Mouse (Mus musculus): ENCODE measurements at regions not wholly inside any gene's neighbourhood (a gene's known extent, or its start where the extent isn't known, plus 50 kb on each side); places are given as distances from the start of the nearest gene placed in this dataset.

DNA sequence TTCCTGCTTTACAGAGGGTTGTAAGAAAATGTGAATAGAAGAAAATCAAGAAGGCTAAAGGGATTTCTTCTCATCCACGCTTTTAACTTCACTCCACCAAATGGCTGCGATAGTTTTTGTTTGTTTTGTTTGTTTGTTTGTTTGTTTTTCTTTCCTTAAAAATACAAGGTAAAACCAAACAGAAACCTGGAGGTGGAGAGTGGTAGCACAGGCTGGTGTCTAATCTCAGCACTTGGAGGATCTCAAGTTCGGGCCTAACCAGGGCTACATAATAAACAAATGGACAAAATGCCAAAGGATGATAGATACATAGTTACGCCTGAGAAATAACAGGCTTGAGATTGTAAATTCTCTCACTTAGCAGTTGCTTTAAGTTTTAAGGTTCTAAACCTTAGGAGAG lies 50.8 kb upstream of the Mboat1 start:
- Histone ChIP-seq H3K36me3 (ENCODE audit: control insufficient read depth, insufficient read depth, low read length) (no peaks in the 10 kb centered on the region), H3K4me1 (replicated peaks; ENCODE audit: control insufficient read depth, insufficient read depth, low read length) (no peaks in the 10 kb centered on the region), H3K4me3 (ENCODE audit: low read depth, low read length) (no peak overlapping the region), H3K27me3 (ENCODE audit: control insufficient read depth, insufficient read depth, low read length) (no peaks in the 10 kb centered on the region), H3K4me2 (ENCODE audit: low read depth, low read length, severe bottlenecking) (no peak overlapping the region), H3K9ac (ENCODE audit: low read length) (peak overlapping the region; percentile 24; the same call in 1 of the 2 replicates), H3K27ac (ENCODE audit: low read depth, low read length) (no peak overlapping the region), H3K9me3 (ENCODE audit: control insufficient read depth, low read length) (no peaks in the 10 kb centered on the region)
- 70% methylated on average over 4 of the region's 4 CpGs for WGBS
- ATAC-seq (replicated peaks; ENCODE audit: low FRiP score) (no peak), DNase-seq (ENCODE audit: low spot score) (no peak)

- H3K9ac ChIP-seq (ENCODE audit: low read length), result peak overlapping the region; percentile 24; the same call in 1 of the 2 replicates
- no peak overlapping the region for H3K4me3 ChIP-seq (ENCODE audit: low read depth, low read length)
- 2% methylated on average over 10 of the region's 10 CpGs for WGBS
- no peak overlapping the region for H3K4me2 ChIP-seq (ENCODE audit: low read depth, low read length, severe bottlenecking)
- no peak overlapping the region for H3K27ac ChIP-seq (ENCODE audit: low read depth, low read length)
- DNase-seq (ENCODE audit: low spot score), result peak; percentile 93
- peak; percentile 93 for ATAC-seq (replicated peaks; ENCODE audit: low FRiP score)
- no peaks in the 10 kb centered on the region for H3K4me1 ChIP-seq (replicated peaks; ENCODE audit: control insufficient read depth, insufficient read depth, low read length)
- H3K9me3 ChIP-seq (ENCODE audit: control insufficient read depth, low read length), result no peaks in the 10 kb centered on the region
- no peaks in the 10 kb centered on the region for H3K27me3 ChIP-seq (ENCODE audit: control insufficient read depth, insufficient read depth, low read length)
- H3K36me3 ChIP-seq (ENCODE audit: control insufficient read depth, insufficient read depth, low read length), result no peaks in the 10 kb centered on the region
These were observed 51.3 kb upstream of the Mboat1 start for GRCm38 (mm10) chr13:30085005-30085404.

DNA sequence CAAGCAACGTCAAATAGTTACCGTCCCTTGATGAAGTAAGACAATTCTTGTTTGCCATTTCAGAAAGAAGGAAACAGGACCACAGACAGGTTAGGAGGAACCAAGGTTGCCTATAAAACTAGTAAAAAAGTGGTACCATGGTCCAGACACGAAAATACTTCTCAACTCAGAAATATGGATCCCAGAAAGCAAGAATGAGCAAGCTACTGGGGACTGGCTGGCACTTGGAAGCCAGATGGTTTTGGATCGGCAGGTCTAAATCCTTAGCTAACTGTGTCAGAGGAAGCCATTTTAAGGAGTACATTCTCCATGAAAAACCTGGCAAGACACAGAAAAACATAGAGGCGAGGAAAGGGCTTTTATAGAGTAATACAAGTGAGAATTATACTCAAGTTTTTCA lies 51.9 kb upstream of the Mboat1 start:
- no peaks in the 10 kb centered on the region for H3K36me3 ChIP-seq (ENCODE audit: control insufficient read depth, insufficient read depth, low read length)
- no peak for DNase-seq (ENCODE audit: low spot score)
- no peak overlapping the region for H3K4me3 ChIP-seq (ENCODE audit: low read depth, low read length)
- no peaks in the 10 kb centered on the region for H3K4me1 ChIP-seq (replicated peaks; ENCODE audit: control insufficient read depth, insufficient read depth, low read length)
- H3K4me2 ChIP-seq (ENCODE audit: low read depth, low read length, severe bottlenecking), result no peak overlapping the region
- ATAC-seq (replicated peaks; ENCODE audit: low FRiP score), result no peak
- 79% methylated on average over 5 of the region's 5 CpGs for WGBS
- no peaks in the 10 kb centered on the region for H3K9me3 ChIP-seq (ENCODE audit: control insufficient read depth, low read length)
- no peaks in the 10 kb centered on the region for H3K27me3 ChIP-seq (ENCODE audit: control insufficient read depth, insufficient read depth, low read length)
- H3K9ac ChIP-seq (ENCODE audit: low read length), result no peak overlapping the region
- no peak overlapping the region for H3K27ac ChIP-seq (ENCODE audit: low read depth, low read length)

- Histone ChIP-seq H3K27ac (ENCODE audit: low read depth, low read length) (no peak overlapping the region), H3K9ac (ENCODE audit: low read length) (no peak overlapping the region), H3K9me3 (ENCODE audit: control insufficient read depth, low read length) (no peaks in the 10 kb centered on the region), H3K4me2 (ENCODE audit: low read depth, low read length, severe bottlenecking) (no peak overlapping the region), H3K36me3 (ENCODE audit: control insufficient read depth, insufficient read depth, low read length) (no peaks in the 10 kb centered on the region), H3K27me3 (ENCODE audit: control insufficient read depth, insufficient read depth, low read length) (no peaks in the 10 kb centered on the region), H3K4me3 (ENCODE audit: low read depth, low read length) (no peak overlapping the region), H3K4me1 (replicated peaks; ENCODE audit: control insufficient read depth, insufficient read depth, low read length) (no peaks in the 10 kb centered on the region)
- no peak for DNase-seq (ENCODE audit: low spot score)
- WGBS, result 83% methylated on average over 6 of the region's 6 CpGs
- no peak for ATAC-seq (replicated peaks; ENCODE audit: low FRiP score)
These were observed 52.3 kb upstream of the Mboat1 start for GRCm38 (mm10) chr13:30083949-30084348.

- Histone ChIP-seq H3K9me3 (ENCODE audit: control insufficient read depth, low read length) (no peaks in the 10 kb centered on the region), H3K27ac (ENCODE audit: low read depth, low read length) (no peak overlapping the region), H3K4me1 (replicated peaks; ENCODE audit: control insufficient read depth, insufficient read depth, low read length) (no peaks in the 10 kb centered on the region), H3K4me3 (ENCODE audit: low read depth, low read length) (no peak overlapping the region), H3K27me3 (ENCODE audit: control insufficient read depth, insufficient read depth, low read length) (no peaks in the 10 kb centered on the region), H3K4me2 (ENCODE audit: low read depth, low read length, severe bottlenecking) (no peak overlapping the region), H3K9ac (ENCODE audit: low read length) (no peak overlapping the region), H3K36me3 (ENCODE audit: control insufficient read depth, insufficient read depth, low read length) (no peaks in the 10 kb centered on the region)
- ATAC-seq (replicated peaks; ENCODE audit: low FRiP score) (no peak), DNase-seq (ENCODE audit: low spot score) (no peak)
- WGBS, result 81% methylated on average over 2 of the region's 2 CpGs
These were observed 53.5 kb upstream of the Mboat1 start for GRCm38 (mm10) chr13:30082761-30083160.

DNA sequence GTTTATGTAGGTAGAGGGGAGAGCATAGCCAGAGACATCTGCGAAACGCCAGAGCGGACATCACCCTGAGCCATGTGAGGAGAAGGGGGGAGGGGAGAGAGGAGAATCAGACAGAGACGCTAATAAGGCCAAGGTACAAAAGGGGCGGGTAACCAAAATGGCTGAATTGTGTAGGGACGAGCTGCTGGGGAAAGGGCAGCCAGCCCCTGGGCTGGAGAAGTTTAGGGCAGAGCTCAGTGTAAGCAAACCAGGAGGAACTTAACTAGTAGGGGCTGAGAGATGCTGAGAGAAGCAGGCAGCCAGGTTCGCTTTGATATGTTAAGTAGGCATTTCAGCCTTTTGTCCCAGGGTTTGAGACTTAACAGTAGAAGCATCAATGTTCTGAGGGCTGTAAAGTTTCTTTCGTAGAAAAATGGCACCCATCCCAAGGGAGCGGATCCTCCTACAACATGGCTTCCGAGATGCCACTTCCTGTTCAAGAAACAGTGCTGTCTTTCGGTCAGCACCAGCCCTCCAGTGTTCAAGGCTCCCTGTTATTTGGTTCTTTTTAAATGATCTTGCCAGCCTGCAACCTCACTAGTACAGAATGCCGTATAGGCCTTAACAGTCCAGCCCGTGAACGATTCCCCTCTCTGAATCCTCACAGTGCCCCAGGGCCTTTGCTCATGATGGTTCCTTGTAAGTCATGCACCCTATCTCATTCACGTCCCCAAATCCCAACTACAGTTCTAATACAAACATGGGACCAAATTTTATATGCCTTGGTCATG lies 55.4 kb upstream of the Mboat1 start:
- Histone ChIP-seq H3K4me3 (ENCODE audit: low read depth, low read length) (no peak overlapping the region), H3K4me2 (ENCODE audit: low read depth, low read length, severe bottlenecking) (no peak overlapping the region), H3K9me3 (ENCODE audit: control insufficient read depth, low read length) (no peaks in the 10 kb centered on the region), H3K9ac (ENCODE audit: low read length) (no peak overlapping the region), H3K36me3 (ENCODE audit: control insufficient read depth, insufficient read depth, low read length) (no peaks in the 10 kb centered on the region), H3K27ac (ENCODE audit: low read depth, low read length) (no peak overlapping the region), H3K27me3 (ENCODE audit: control insufficient read depth, insufficient read depth, low read length) (no peaks in the 10 kb centered on the region), H3K4me1 (replicated peaks; ENCODE audit: control insufficient read depth, insufficient read depth, low read length) (no peaks in the 10 kb centered on the region)
- no peak for DNase-seq (ENCODE audit: low spot score)
- no peak for ATAC-seq (replicated peaks; ENCODE audit: low FRiP score)
- WGBS, result 62% methylated on average over 15 of the region's 15 CpGs

GRCm38 (mm10) chr13:30074517-30075064 lies 61.7 kb upstream of the Mboat1 start:
- ATAC-seq (replicated peaks; ENCODE audit: low FRiP score) (no peak), DNase-seq (ENCODE audit: low spot score) (no peak)
- Histone ChIP-seq H3K9ac (ENCODE audit: low read length) (no peak overlapping the region), H3K27me3 (ENCODE audit: control insufficient read depth, insufficient read depth, low read length) (no peaks in the 10 kb centered on the region), H3K4me3 (ENCODE audit: low read depth, low read length) (no peak overlapping the region), H3K4me1 (replicated peaks; ENCODE audit: control insufficient read depth, insufficient read depth, low read length) (no peaks in the 10 kb centered on the region), H3K9me3 (ENCODE audit: control insufficient read depth, low read length) (no peaks in the 10 kb centered on the region), H3K4me2 (ENCODE audit: low read depth, low read length, severe bottlenecking) (no peak overlapping the region), H3K27ac (ENCODE audit: low read depth, low read length) (no peak overlapping the region), H3K36me3 (ENCODE audit: control insufficient read depth, insufficient read depth, low read length) (no peaks in the 10 kb centered on the region)
- 84% methylated on average over 2 of the region's 2 CpGs for whole genome bisulfite sequencing

GRCm38 (mm10) chr13:30074069-30074468 lies 62.2 kb upstream of the Mboat1 start:
- Histone ChIP-seq H3K4me1 (replicated peaks; ENCODE audit: control insufficient read depth, insufficient read depth, low read length) (no peaks in the 10 kb centered on the region), H3K4me2 (ENCODE audit: low read depth, low read length, severe bottlenecking) (no peak overlapping the region), H3K4me3 (ENCODE audit: low read depth, low read length) (no peak overlapping the region), H3K9ac (ENCODE audit: low read length) (no peak overlapping the region), H3K27ac (ENCODE audit: low read depth, low read length) (no peak overlapping the region), H3K9me3 (ENCODE audit: control insufficient read depth, low read length) (no peaks in the 10 kb centered on the region), H3K27me3 (ENCODE audit: control insufficient read depth, insufficient read depth, low read length) (no peaks in the 10 kb centered on the region), H3K36me3 (ENCODE audit: control insufficient read depth, insufficient read depth, low read length) (no peaks in the 10 kb centered on the region)
- no peak for DNase-seq (ENCODE audit: low spot score)
- WGBS, result 87% methylated on average over 3 of the region's 3 CpGs
- no peak for ATAC-seq (replicated peaks; ENCODE audit: low FRiP score)

DNA sequence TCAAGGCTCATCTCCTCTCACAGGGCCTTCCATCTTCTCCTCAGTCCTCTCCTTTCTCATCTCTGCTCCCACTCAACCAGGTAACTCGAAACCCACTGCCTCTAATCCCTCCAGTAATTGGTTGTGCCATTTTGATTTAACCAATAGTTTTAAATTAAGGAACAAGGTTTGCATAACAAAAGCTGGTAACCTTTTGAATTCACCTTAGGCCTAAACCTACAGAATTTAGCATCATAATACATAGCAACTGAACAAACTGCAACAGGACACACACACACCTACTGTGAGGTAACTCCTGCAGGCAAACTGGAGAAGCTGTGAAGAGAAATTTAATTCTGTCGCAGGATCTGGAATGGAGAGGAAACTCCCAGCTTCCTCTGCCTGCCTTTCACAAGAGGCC lies 66.9 kb upstream of the Mboat1 start:
- 54% methylated on average over 2 of the region's 2 CpGs for WGBS
- no peaks in the 10 kb centered on the region for H3K4me1 ChIP-seq (replicated peaks; ENCODE audit: control insufficient read depth, insufficient read depth, low read length)
- no peak overlapping the region for H3K4me2 ChIP-seq (ENCODE audit: low read depth, low read length, severe bottlenecking)
- H3K27me3 ChIP-seq (ENCODE audit: control insufficient read depth, insufficient read depth, low read length), result no peaks in the 10 kb centered on the region
- DNase-seq (ENCODE audit: low spot score) (no peak), ATAC-seq (replicated peaks; ENCODE audit: low FRiP score) (no peak)
- H3K27ac ChIP-seq (ENCODE audit: low read depth, low read length), result no peak overlapping the region
- no peaks in the 10 kb centered on the region for H3K36me3 ChIP-seq (ENCODE audit: control insufficient read depth, insufficient read depth, low read length)
- no peak overlapping the region for H3K4me3 ChIP-seq (ENCODE audit: low read depth, low read length)
- no peak overlapping the region for H3K9ac ChIP-seq (ENCODE audit: low read length)
- no peaks in the 10 kb centered on the region for H3K9me3 ChIP-seq (ENCODE audit: control insufficient read depth, low read length)
